In the genomic region with DNA sequence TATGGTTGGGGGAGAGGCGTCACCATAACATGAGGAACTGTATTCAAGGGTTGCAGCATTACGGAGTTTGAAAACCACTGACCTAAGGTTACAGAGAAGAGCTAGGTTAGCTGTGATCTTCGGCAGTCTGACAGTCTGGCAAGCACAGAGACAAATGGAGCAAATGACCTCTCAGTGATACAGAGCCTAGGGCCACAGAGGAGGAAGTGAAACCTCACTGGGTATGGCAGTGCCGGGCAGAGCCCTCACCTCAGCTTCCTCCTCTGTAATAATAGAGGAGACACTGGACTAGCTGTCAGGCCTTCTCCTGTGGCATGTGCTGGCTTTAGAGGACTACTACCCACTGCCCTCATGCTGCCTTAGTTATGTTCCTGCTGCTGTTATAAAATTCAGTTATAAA, we compare ENCODE assay signal across 17 mouse cellular contexts. TPM values are rescaled to one million over a fixed set of nuclear protein-coding genes. Genes with fewer than 3 reads are reported as not detected.
DNase-seq lines count a peak whose midpoint lies in the region; ATAC-seq and TF ChIP-seq lines count a peak whose summit lies in the region.
"Had no signal": no experiment of that assay in that cellular context is flagged by ENCODE, and none has a peak within 500 bp of the region (broad histone marks: within the 10 kb centered on the region; RNA-seq: fewer than 3 reads in every experiment).

No protein-coding gene starts in this region.

- no peak overlapping the region for H3K9ac ChIP-seq in forebrain, embryonic 12.5 days
- H3K9ac ChIP-seq: embryonic facial prominence, embryonic 13.5 days; midbrain, embryonic 12.5 days; neural tube, embryonic 13.5 days had no signal

- no peak overlapping the region for H3K4me3 ChIP-seq in kidney, adult 2 months (ENCODE audit: insufficient read depth, low read depth, low read length)
- no peak overlapping the region for H3K4me3 ChIP-seq in forebrain, embryonic 12.5 days (replicated peaks)
- H3K4me3 ChIP-seq: embryonic facial prominence, embryonic 13.5 days; limb, embryonic 10.5 days; midbrain, embryonic 12.5 days; neural tube, embryonic 13.5 days had no signal

- H3K4me2 ChIP-seq in forebrain, embryonic 12.5 days: no peak overlapping the region
- H3K4me2 ChIP-seq: embryonic facial prominence, embryonic 13.5 days; midbrain, embryonic 12.5 days; neural tube, embryonic 13.5 days had no signal

- no peak for TF ChIP-seq POLR2A in kidney, adult 2 months (IDR thresholded peaks at IDR 0.05; ENCODE audit: low read depth, low read length)

- ATAC-seq in hematopoietic stem cell, adult 5-6 weeks (replicated peaks in 1 of 2; ENCODE audit: insufficient read depth in 1 of 2, low FRiP score in 2 of 2, low TSS enrichment in 1 of 2, low read depth in 1 of 2, poor library complexity in 2 of 2, severe bottlenecking in 2 of 2): peak; percentile 59 to 69
- no peak for ATAC-seq in forebrain, embryonic 12.5 days (ENCODE audit: low FRiP score)
- ATAC-seq: forebrain, embryonic 16.5 days had no signal

- DNase-seq in kidney, adult 2 months: peak; percentile 31
- no peak for DNase-seq in kidney, adult 8-10 months
- DNase-seq in A20 (ENCODE audit: low read depth, low spot score): peak; percentile 92
- peak; percentile 76 to 84 for DNase-seq in monocyte, adult 2 months (ENCODE audit: low read depth in 1 of 2, low spot score in 2 of 2)
- no peak for DNase-seq in ovary, postnatal 36 days (ENCODE audit: low spot score)
- DNase-seq in layer of hippocampus, postnatal 36 days: no peak
- DNase-seq: cerebellum, postnatal 25 days; heart, postnatal 4 days; kidney, adult 18-20 months had no signal

- 76% methylated on average over 4 of the region's 4 CpGs for WGBS in kidney, adult 2 months
- 91% methylated on average over 4 of the region's 4 CpGs for WGBS in forebrain, embryonic 12.5 days

- 0 out of 2 replicates have a peak, but pooled peaks cover 5% of the 10 kb centered on the region for H3K9me3 ChIP-seq in forebrain, embryonic 12.5 days
- H3K9me3 ChIP-seq: limb, embryonic 10.5 days had no signal

- no peaks in the 10 kb centered on the region for H3K27me3 ChIP-seq in kidney, adult 2 months (replicated peaks; ENCODE audit: control insufficient read depth, insufficient read depth, low read length)
- no peaks in the 10 kb centered on the region for H3K27me3 ChIP-seq in forebrain, embryonic 12.5 days
- H3K27me3 ChIP-seq: embryonic facial prominence, embryonic 13.5 days; neural tube, embryonic 13.5 days had no signal

- no peak overlapping the region for H3K27ac ChIP-seq in kidney, adult 2 months (ENCODE audit: insufficient read depth, low read depth, low read length)
- H3K27ac ChIP-seq in forebrain, embryonic 12.5 days: no peak overlapping the region
- H3K27ac ChIP-seq: embryonic facial prominence, embryonic 13.5 days; limb, embryonic 10.5 days; midbrain, embryonic 12.5 days; neural tube, embryonic 13.5 days had no signal

- no peak for TF ChIP-seq CTCF in kidney, adult 2 months (conservative IDR thresholded peaks at IDR 0.05; ENCODE audit: insufficient read depth, insufficient read length, low read depth, low read length)

- no peaks in the 10 kb centered on the region for H3K36me3 ChIP-seq in kidney, adult 2 months (ENCODE audit: control insufficient read depth, insufficient read depth, low read length)
- no peaks in the 10 kb centered on the region for H3K36me3 ChIP-seq in forebrain, embryonic 12.5 days (replicated peaks)
- H3K36me3 ChIP-seq: embryonic facial prominence, embryonic 13.5 days; limb, embryonic 10.5 days; midbrain, embryonic 12.5 days; neural tube, embryonic 13.5 days had no signal

- no peaks in the 10 kb centered on the region for H3K4me1 ChIP-seq in kidney, adult 2 months (ENCODE audit: control insufficient read depth, insufficient read depth, low read length)
- H3K4me1 ChIP-seq in forebrain, embryonic 12.5 days: no peaks in the 10 kb centered on the region; the same call in 1 of the 2 replicates

RNA-seq across cellular contexts. Expression of a gene that starts 7.9 kb away (rescaled TPM):
- 10.6 and 12.1 TPM in 2 replicates for polyA plus RNA-seq in kidney, adult 2 months (2012; rRNA removed)
- 50.4 and 75.4 TPM in 2 replicates for total RNA-seq in hematopoietic stem cell, adult 5-6 weeks (2017)
- polyA plus RNA-seq in forebrain, embryonic 12.5 days (2016; fragmentation: Nextera tagmentation; extraction: Ambion mirVana): 3.5 and 4.5 TPM in 2 replicates
- 10 to 100 TPM; 22.2 to 23.7 TPM for total RNA-seq in layer of hippocampus, postnatal 36 days (2021)

RNA-seq across cellular contexts. Expression of a gene that starts 16.3 kb away (rescaled TPM):
- 32.3 and 117 TPM in 2 replicates for polyA plus RNA-seq in kidney, adult 2 months (2012; rRNA removed)
- total RNA-seq in hematopoietic stem cell, adult 5-6 weeks (2017): 145 and 153 TPM in 2 replicates
- polyA plus RNA-seq in forebrain, embryonic 12.5 days (2016; fragmentation: Nextera tagmentation; extraction: Ambion mirVana): 2.6 and 4.6 TPM in 2 replicates
- 1 to 10 TPM; 2.0 to 2.7 TPM for total RNA-seq in layer of hippocampus, postnatal 36 days (2021)

RNA-seq across cellular contexts. Expression of a gene that starts 44.4 kb away (rescaled TPM):
- polyA plus RNA-seq in kidney, adult 2 months (2012; rRNA removed): 0.17 and 0.29 TPM in 2 replicates
- not detected in 2 replicates for total RNA-seq in hematopoietic stem cell, adult 5-6 weeks (2017)
- 0.32 and 0.35 TPM in 2 replicates for polyA plus RNA-seq in forebrain, embryonic 12.5 days (2016; fragmentation: Nextera tagmentation; extraction: Ambion mirVana)
- total RNA-seq in layer of hippocampus, postnatal 36 days (2021): 10 to 100 TPM; 21.6 to 25.1 TPM
- polyA plus RNA-seq: embryonic facial prominence, embryonic 13.5 days; gonadal fat pad, adult 2 months; limb, embryonic 10.5 days had no signal

RNA-seq across cellular contexts. Expression of a gene that starts 57.7 kb away (rescaled TPM):
- 14.3 and 17.0 TPM in 2 replicates for polyA plus RNA-seq in kidney, adult 2 months (2012; rRNA removed)
- total RNA-seq in hematopoietic stem cell, adult 5-6 weeks (2017): 1.3 and 2.5 TPM in 2 replicates
- polyA plus RNA-seq in forebrain, embryonic 12.5 days (2016; fragmentation: Nextera tagmentation; extraction: Ambion mirVana): 6.2 and 7.6 TPM in 2 replicates
- 1 to 10 TPM; 3.5 to 4.4 TPM for total RNA-seq in layer of hippocampus, postnatal 36 days (2021)

Comparison
In these comparisons a context has a peak if more than half of its experiments do, and no peak if none do; other contexts are left out.
1. DNase-seq: peak in kidney, adult 2 months (single experiment), A20 (single experiment) and monocyte, adult 2 months (2 of 2); none in kidney, adult 8-10 months (0 of 2), ovary, postnatal 36 days (single experiment) and layer of hippocampus, postnatal 36 days (0 of 2).
2. RNA of a gene that starts 16.3 kb away (total RNA-seq): 145 to 153 TPM in hematopoietic stem cell, adult 5-6 weeks; 2.0 to 2.7 TPM in layer of hippocampus, postnatal 36 days; every median in the first group is over 10 times any median in the second.
3. RNA of a gene that starts 44.4 kb away (total RNA-seq): 21.6 to 25.1 TPM in layer of hippocampus, postnatal 36 days; not detected in hematopoietic stem cell, adult 5-6 weeks; every median in the first group is over 10 times any median in the second.